16 mouse cellular contexts compared by ENCODE assay signal in the genomic region with DNA sequence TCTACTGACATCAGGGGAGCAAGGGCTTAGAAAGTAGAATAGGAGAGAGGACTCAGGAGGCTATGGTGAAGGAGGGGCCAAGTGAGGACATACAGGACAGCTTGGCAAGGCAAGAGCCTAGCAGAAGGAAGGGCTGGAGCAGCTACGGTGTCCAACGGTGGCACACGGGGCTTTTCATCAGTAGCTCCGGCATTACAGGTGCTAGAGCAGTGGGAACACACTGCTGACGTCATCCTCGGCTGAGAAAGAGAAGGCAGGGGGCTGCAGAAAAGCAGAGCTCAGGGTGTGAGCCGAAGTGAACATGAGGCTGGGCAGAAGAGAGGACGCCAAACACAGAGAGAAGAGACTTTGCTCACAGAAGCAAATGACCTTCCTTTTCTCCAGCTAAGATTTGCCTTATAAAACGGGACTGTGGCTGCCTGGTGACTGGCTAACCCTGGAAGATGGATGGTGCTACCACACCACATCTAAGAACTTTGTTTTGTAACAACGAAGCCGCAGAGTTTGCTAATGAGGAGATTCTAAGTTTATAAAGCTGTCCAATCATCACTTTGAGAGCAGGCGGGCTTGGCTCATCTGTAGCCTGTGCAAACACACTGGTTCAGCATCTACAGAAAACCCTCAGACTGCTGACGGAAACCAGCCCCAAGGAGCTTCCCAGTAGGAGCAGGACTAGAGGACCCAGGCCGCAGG.
DNase-seq lines count a peak whose midpoint lies in the region; ATAC-seq and TF ChIP-seq lines count a peak whose summit lies in the region.
"Had no signal": no experiment of that assay in that cellular context is flagged by ENCODE, and none has a peak within 500 bp of the region (broad histone marks: within the 10 kb centered on the region; RNA-seq: fewer than 3 reads in every experiment).

No protein-coding gene starts in this region.

- H3K27ac ChIP-seq in heart, embryonic 10.5 days: peak overlapping the region; percentile 63
- H3K27ac ChIP-seq in lung, postnatal 0 days (ENCODE audit: low read length): no peak overlapping the region
- H3K27ac ChIP-seq: embryonic facial prominence, embryonic 13.5 days; heart, embryonic 15.5 days; hindbrain, embryonic 14.5 days; kidney, embryonic 15.5 days; layer of hippocampus, adult 2 months had no signal

- H3K4me3 ChIP-seq in heart, embryonic 10.5 days: no peak overlapping the region
- no peak overlapping the region for H3K4me3 ChIP-seq in lung, postnatal 0 days (ENCODE audit: low read depth, low read length)
- H3K4me3 ChIP-seq: embryonic facial prominence, embryonic 13.5 days; heart, embryonic 15.5 days; kidney, embryonic 15.5 days; layer of hippocampus, adult 2 months had no signal

- no peak for TF ChIP-seq CTCF in lung, postnatal 0 days (IDR thresholded peaks at IDR 0.05)

- H3K27me3 ChIP-seq in heart, embryonic 10.5 days (ENCODE audit: insufficient read depth, poor library complexity, severe bottlenecking): no peaks in the 10 kb centered on the region
- no peaks in the 10 kb centered on the region for H3K27me3 ChIP-seq in lung, postnatal 0 days (replicated peaks; ENCODE audit: insufficient read depth, low read length)
- H3K27me3 ChIP-seq: embryonic facial prominence, embryonic 13.5 days; heart, embryonic 15.5 days; kidney, embryonic 15.5 days had no signal

- TF ChIP-seq EP300 in lung, postnatal 0 days (IDR thresholded peaks at IDR 0.05): no peak

- no peak overlapping the region for H3K9ac ChIP-seq in lung, postnatal 0 days (replicated peaks; ENCODE audit: low read depth)
- H3K9ac ChIP-seq: embryonic facial prominence, embryonic 13.5 days; heart, embryonic 15.5 days; hindbrain, embryonic 14.5 days; kidney, embryonic 15.5 days had no signal

- no peaks in the 10 kb centered on the region for H3K9me3 ChIP-seq in heart, embryonic 10.5 days
- H3K9me3 ChIP-seq in lung, postnatal 0 days (ENCODE audit: low read length): no peaks in the 10 kb centered on the region
- H3K9me3 ChIP-seq: embryonic facial prominence, embryonic 13.5 days; heart, embryonic 15.5 days; kidney, embryonic 15.5 days had no signal

- no peaks in the 10 kb centered on the region for H3K36me3 ChIP-seq in heart, embryonic 10.5 days
- no peaks in the 10 kb centered on the region for H3K36me3 ChIP-seq in lung, postnatal 0 days (ENCODE audit: insufficient read depth, low read length)
- H3K36me3 ChIP-seq: embryonic facial prominence, embryonic 13.5 days; heart, embryonic 15.5 days; kidney, embryonic 15.5 days had no signal

- DNase-seq in heart, embryonic 10.5 days (ENCODE audit: low spot score): no peak
- DNase-seq in heart, adult 18-20 months: no peak
- DNase-seq in lung, postnatal 0 days (ENCODE audit: low spot score): peak; percentile 28
- no peak for DNase-seq in lung, postnatal 36 days
- DNase-seq in cerebellum, postnatal 14 days: peak; percentile 88 to 90
- no peak for DNase-seq in gastrocnemius, postnatal 10 days
- no peak for DNase-seq in c-Kit-positive CD71-positive TER-119-positive erythroid progenitor cells, embryonic 14.5 days (ENCODE audit: low spot score)
- DNase-seq: adrenal gland, adult 8-10 months; retina, postnatal 1 day; thymus, postnatal 4 days had no signal

- H3K4me1 ChIP-seq in heart, embryonic 10.5 days: peaks cover 50% of the 10 kb centered on the region
- H3K4me1 ChIP-seq in lung, postnatal 0 days (ENCODE audit: insufficient read depth, low read depth, low read length): peaks cover 5% of the 10 kb centered on the region; the same call in 1 of the 2 replicates

- peak; percentile 46 for ATAC-seq in lung, postnatal 0 days
- ATAC-seq: forebrain, embryonic 14.5 days had no signal

- no peak overlapping the region for H3K4me2 ChIP-seq in lung, postnatal 0 days (replicated peaks; ENCODE audit: low read depth, low read length)
- H3K4me2 ChIP-seq: embryonic facial prominence, embryonic 13.5 days; heart, embryonic 15.5 days; hindbrain, embryonic 14.5 days; kidney, embryonic 15.5 days had no signal

- 77% methylated on average over 14 of the region's 14 CpGs for WGBS in heart, embryonic 10.5 days
- 50% methylated on average over 14 of the region's 14 CpGs for WGBS in lung, postnatal 0 days

Comparison
In these comparisons a context has a peak if more than half of its experiments do, and no peak if none do; other contexts are left out.
1. DNase-seq: peak in lung, postnatal 0 days (single experiment) and cerebellum, postnatal 14 days (2 of 2); none in heart, embryonic 10.5 days (single experiment), heart, adult 18-20 months (0 of 2), lung, postnatal 36 days (single experiment), gastrocnemius, postnatal 10 days (single experiment) and c-Kit-positive CD71-positive TER-119-positive erythroid progenitor cells, embryonic 14.5 days (single experiment).